In genomic region chr11:114854581-114854980, GRCm38 (mm10) we compare ENCODE assay signal across 29 mouse cellular contexts. TPM values are rescaled to one million over a fixed set of nuclear protein-coding genes. Genes with fewer than 3 reads are reported as not detected.
A peak's percentile ranks its signal among the peaks of the same experiment; 100 is the strongest.
DNase-seq lines count a peak whose midpoint lies in the region; ATAC-seq and TF ChIP-seq lines count a peak whose summit lies in the region.
"Had no signal": no experiment of that assay in that cellular context is flagged by ENCODE, and none has a peak within 500 bp of the region (broad histone marks: within the 10 kb centered on the region; RNA-seq: fewer than 3 reads in every experiment).

No protein-coding gene starts in this region.

- peak overlapping the region; percentile 98 for H3K27ac ChIP-seq in kidney, embryonic 15.5 days
- H3K27ac ChIP-seq in gastrocnemius, adult 2 months: no peak overlapping the region; the same call in 1 of the 2 replicates
- H3K27ac ChIP-seq: forebrain, embryonic 15.5 days; heart, embryonic 13.5 days; hindbrain, embryonic 13.5 days; liver, embryonic 13.5 days; lung, embryonic 15.5 days; midbrain, embryonic 10.5 days; neural tube, embryonic 15.5 days had no signal

- H3K9me3 ChIP-seq in kidney, embryonic 15.5 days (replicated peaks): no peaks in the 10 kb centered on the region
- H3K9me3 ChIP-seq in megakaryocyte, embryonic 14.5 days: peaks cover 14% of the 10 kb centered on the region
- H3K9me3 ChIP-seq: forebrain, embryonic 15.5 days; heart, embryonic 13.5 days; hindbrain, embryonic 13.5 days; liver, embryonic 13.5 days; lung, embryonic 15.5 days; neural tube, embryonic 15.5 days had no signal

- peak overlapping the region; percentile 75; the same call in 1 of the 2 replicates for H3K4me3 ChIP-seq in kidney, embryonic 15.5 days (replicated peaks)
- peak overlapping the region; percentile 26 for H3K4me3 ChIP-seq in megakaryocyte, embryonic 14.5 days (replicated peaks)
- no peak overlapping the region for H3K4me3 ChIP-seq in gastrocnemius, adult 2 months
- H3K4me3 ChIP-seq: forebrain, embryonic 15.5 days; heart, embryonic 13.5 days; hindbrain, embryonic 13.5 days; liver, embryonic 13.5 days; lung, embryonic 15.5 days; midbrain, embryonic 10.5 days; neural tube, embryonic 15.5 days had no signal

- H3K9ac ChIP-seq in kidney, embryonic 15.5 days: no peak overlapping the region
- H3K9ac ChIP-seq: forebrain, embryonic 15.5 days; hindbrain, embryonic 13.5 days; liver, embryonic 13.5 days; lung, embryonic 15.5 days; neural tube, embryonic 15.5 days had no signal

- intact Hi-C loops in gastrocnemius, adult 2 months (cut with DNase I): no loop called here

- TF ChIP-seq CTCF in gastrocnemius, adult 2 months (IDR thresholded peaks at IDR 0.05): no peak

- peak overlapping the region; percentile 94 for H3K4me2 ChIP-seq in kidney, embryonic 15.5 days
- H3K4me2 ChIP-seq: forebrain, embryonic 15.5 days; hindbrain, embryonic 13.5 days; liver, embryonic 13.5 days; neural tube, embryonic 15.5 days had no signal

- no peaks in the 10 kb centered on the region for H3K27me3 ChIP-seq in kidney, embryonic 15.5 days
- H3K27me3 ChIP-seq in megakaryocyte, embryonic 14.5 days (replicated peaks): peaks cover 58% of the 10 kb centered on the region

- WGBS in kidney, embryonic 15.5 days: 66% methylated on average over 6 of the region's 6 CpGs

- peak; percentile 27 for DNase-seq in cerebellum, adult 8-10 months
- DNase-seq in cerebellum, postnatal 4 days (ENCODE audit: low spot score in 2 of 2): no peak
- DNase-seq in kidney, postnatal 14 days: no peak
- no peak for DNase-seq in gastrocnemius, adult 2 months
- DNase-seq: adrenal gland, postnatal 14 days; gastrocnemius, postnatal 10 days; heart, adult 18-20 months; heart, postnatal 14 days; kidney, adult 18-20 months; left cerebral cortex, postnatal 4 days; liver, embryonic 13.5 days; lung, postnatal 4 days; right cerebral cortex, adult 18-20 months; right cerebral cortex, postnatal 4 days; thymus, adult 2 months had no signal

- no peak for ATAC-seq in kidney, embryonic 15.5 days (replicated peaks; ENCODE audit: low FRiP score)
- ATAC-seq in megakaryocyte, adult 5-6 weeks (ENCODE audit: poor library complexity, severe bottlenecking): no peak
- ATAC-seq: CD4-positive, CD25-positive, alpha-beta regulatory T cell, adult 4 months; forebrain, embryonic 15.5 days; midbrain, embryonic 16.5 days had no signal

- peaks cover 45% of the 10 kb centered on the region for H3K4me1 ChIP-seq in kidney, embryonic 15.5 days
- peaks cover 54% of the 10 kb centered on the region for H3K4me1 ChIP-seq in megakaryocyte, embryonic 14.5 days

- H3K36me3 ChIP-seq in kidney, embryonic 15.5 days: peaks cover 19% of the 10 kb centered on the region; the same call in 1 of the 2 replicates
- H3K36me3 ChIP-seq in megakaryocyte, embryonic 14.5 days (replicated peaks; ENCODE audit: low read length): peaks cover 14% of the 10 kb centered on the region
- H3K36me3 ChIP-seq: forebrain, embryonic 15.5 days; heart, embryonic 13.5 days; hindbrain, embryonic 13.5 days; liver, embryonic 13.5 days; lung, embryonic 15.5 days; neural tube, embryonic 15.5 days had no signal

RNA-seq across cellular contexts. Expression of gene Gprc5c, which starts 3.6 kb away (rescaled TPM):
- 119 TPM in 2 replicates for polyA plus RNA-seq in kidney, embryonic 15.5 days (2015; fragmentation: Nextera tagmentation; extraction: Ambion mirVana)
- polyA plus RNA-seq in megakaryocyte, embryonic 14.5 days (2012; ENCODE audit: insufficient read depth, low replicate concordance): 3.2 and 4.8 TPM in 2 replicates
- total RNA-seq in megakaryocyte, adult 5-6 weeks (2015): 0.04 and 0.32 TPM in 2 replicates
- 0.37 and 0.89 TPM in 2 replicates for total RNA-seq in megakaryocyte, adult 5-6 weeks (2017)
- 10 to 100 TPM; 45.4 to 82.1 TPM for total RNA-seq in gastrocnemius, adult 2 months (2021)
- polyA plus RNA-seq: CD4-positive, CD25-positive, alpha-beta regulatory T cell, adult 4 months had no signal

RNA-seq across cellular contexts. Expression of gene Cd300a, which starts 35.3 kb away (rescaled TPM):
- polyA plus RNA-seq in kidney, embryonic 15.5 days (2015; fragmentation: Nextera tagmentation; extraction: Ambion mirVana): 1.7 and 1.8 TPM in 2 replicates
- polyA plus RNA-seq in megakaryocyte, embryonic 14.5 days (2012; ENCODE audit: insufficient read depth, low replicate concordance): 3.4 and 3.6 TPM in 2 replicates
- total RNA-seq in megakaryocyte, adult 5-6 weeks (2015): 38.1 and 38.5 TPM in 2 replicates
- 71.1 and 83.8 TPM in 2 replicates for total RNA-seq in megakaryocyte, adult 5-6 weeks (2017)
- total RNA-seq in gastrocnemius, adult 2 months (2021): under 1 TPM; 0.50 to 0.66 TPM

RNA-seq across cellular contexts. Expression of gene Gpr142, which starts 55.9 kb away (rescaled TPM):
- polyA plus RNA-seq in kidney, embryonic 15.5 days (2015; fragmentation: Nextera tagmentation; extraction: Ambion mirVana): 0.14 TPM in 1 of 2 replicates, not detected in the other
- polyA plus RNA-seq in megakaryocyte, embryonic 14.5 days (2012; ENCODE audit: insufficient read depth, low replicate concordance): not detected in 2 replicates
- total RNA-seq in megakaryocyte, adult 5-6 weeks (2015): not detected in 2 replicates
- total RNA-seq in megakaryocyte, adult 5-6 weeks (2017): not detected in 2 replicates
- not detected for total RNA-seq in gastrocnemius, adult 2 months (2021)
- total RNA-seq: adrenal gland, postnatal 14 days; gastrocnemius, postnatal 10 days; heart, adult 18-20 months; heart, postnatal 14 days; layer of hippocampus, adult 18-20 months; layer of hippocampus, postnatal 14 days; left cerebral cortex, adult 8-10 months; left cerebral cortex, postnatal 4 days had no signal
- polyA plus RNA-seq: CD4-positive, CD25-positive, alpha-beta regulatory T cell, adult 4 months; forebrain, embryonic 15.5 days; heart, embryonic 13.5 days; hindbrain, embryonic 13.5 days; liver, embryonic 13.5 days; lung, embryonic 15.5 days; midbrain, embryonic 16.5 days; neural tube, embryonic 15.5 days; thymus, adult 2 months had no signal

RNA-seq across cellular contexts. Expression of gene Btbd17, which starts 58.8 kb away (rescaled TPM):
- 1.0 and 1.5 TPM in 2 replicates for polyA plus RNA-seq in kidney, embryonic 15.5 days (2015; fragmentation: Nextera tagmentation; extraction: Ambion mirVana)
- 0.04 TPM in 1 of 2 replicates, not detected in the other for polyA plus RNA-seq in megakaryocyte, embryonic 14.5 days (2012; ENCODE audit: insufficient read depth, low replicate concordance)
- total RNA-seq in megakaryocyte, adult 5-6 weeks (2015): not detected in 2 replicates
- total RNA-seq in megakaryocyte, adult 5-6 weeks (2017): not detected in 2 replicates
- not detected for total RNA-seq in gastrocnemius, adult 2 months (2021)
- total RNA-seq: adrenal gland, postnatal 14 days; heart, adult 18-20 months had no signal
- polyA plus RNA-seq: CD4-positive, CD25-positive, alpha-beta regulatory T cell, adult 4 months; heart, embryonic 13.5 days had no signal

Comparison
In these comparisons a context has a peak if more than half of its experiments do, and no peak if none do; other contexts are left out.
1. RNA of gene Gprc5c, which starts 3.6 kb away (total RNA-seq): 45.4 to 82.1 TPM in gastrocnemius, adult 2 months; 0.04 to 0.89 TPM in megakaryocyte, adult 5-6 weeks; every median in the first group is over 10 times any median in the second.
2. RNA of gene Cd300a, which starts 35.3 kb away (total RNA-seq): 38.1 to 83.8 TPM in megakaryocyte, adult 5-6 weeks; 0.50 to 0.66 TPM in gastrocnemius, adult 2 months; every median in the first group is over 10 times any median in the second.